Mouse (Mus musculus) spleen, adult 2 months (tissue): Measurements from ENCODE around the gene Gm20388. TPM values are rescaled to one million over a fixed set of nuclear protein-coding genes. Genes with fewer than 3 reads are reported as not detected.

Experiments used
- DNase-seq, 2 experiments: peaks; one replicate each; pipeline versions ENCODE4 v3.0.0 to v3.0.0-alpha.2; 2012 to 2021; ENCODE audit warnings: low spot score in 2 of 2, low read depth in 1 of 2
- H3K27ac ChIP-seq: fragments of 200-500 bp; 2 replicates; pipeline ENCODE4 v1.5.1; 2012; ENCODE audit warnings: low read length, inconsistent platforms; ENCODE audit not compliant: insufficient read depth
- H3K27me3 ChIP-seq: fragments of 200-500 bp; 2 replicates; pipeline ENCODE4 v1.6.1; 2012; ENCODE audit warnings: mild to moderate bottlenecking, moderate library complexity, low read length, inconsistent platforms; ENCODE audit not compliant: control insufficient read depth, insufficient read depth
- H3K36me3 ChIP-seq: fragments of 200-500 bp; 2 replicates; pipeline ENCODE4 v1.6.1; 2012; ENCODE audit warnings: mild to moderate bottlenecking, low read length, inconsistent platforms; ENCODE audit not compliant: control insufficient read depth, insufficient read depth
- H3K4me1 ChIP-seq: fragments of 200-500 bp; 2 replicates; pipeline ENCODE4 v1.6.1; 2011; ENCODE audit warnings: inconsistent platforms; ENCODE audit not compliant: control insufficient read depth, insufficient read depth, insufficient read length
- H3K4me3 ChIP-seq: fragments of 200-500 bp; 2 replicates; pipeline ENCODE4 v1.5.1; 2011; ENCODE audit warnings: mild to moderate bottlenecking, inconsistent platforms; ENCODE audit not compliant: insufficient read depth, insufficient read length; ENCODE audit errors: extremely low read depth
- CTCF ChIP-seq: fragments of 200-500 bp; IDR thresholded peaks from 2 replicates; pipeline ENCODE4 v1.5.1; 2011; ENCODE audit warnings: mild to moderate bottlenecking, inconsistent platforms; ENCODE audit not compliant: insufficient read depth, insufficient read length, insufficient replicate concordance; ENCODE audit errors: extremely low read depth
- POLR2A ChIP-seq: fragments of 200-500 bp; IDR thresholded peaks from 2 replicates; pipeline ENCODE4 v1.6.1; 2011; ENCODE audit warnings: low read depth, low read length, inconsistent platforms
- WGBS: fragments of 180-500 bp; shearing (Covaris S2); methylation state at CpG from one replicate; pipeline ENCODE4 v1.1.7; 2018; 5-methylcytosine and 5-hydroxymethylcytosine counted together
- polyA plus RNA-seq: library from polyadenylated mRNA; depleted of rRNA; stranded (reverse); fragments of >200 nt; gene quantifications from 2 replicates; pipeline ENCODE4 v1.2.3, GENCODE M21; 2012

Gene Gm20388
- polyA plus RNA-seq, 1 experiment: 26.1 TPM

- Histone ChIP-seq H3K27me3 (no peaks in the 10 kb centered on the region), H3K4me3 (no peak overlapping the region), H3K27ac (no peak overlapping the region), H3K4me1 (no peaks in the 10 kb centered on the region), H3K36me3 (no peaks in the 10 kb centered on the region)
- 81% methylated on average over 9 of the region's 9 CpGs for WGBS
- no peak for TF ChIP-seq CTCF
- TF ChIP-seq POLR2A: no peak
- DNase-seq: no peak
Observed at GRCm38 (mm10) chr8:122103241-122103640, 2192.6 kb downstream of the Gm20388 start.

GRCm38 (mm10) chr8:122104658-122105057 is 2194.0 kb downstream of the Gm20388 start:
- no peak overlapping the region for H3K27ac ChIP-seq
- no peak overlapping the region for H3K4me3 ChIP-seq
- WGBS: 76% methylated on average over 4 of the region's 4 CpGs
- H3K4me1 ChIP-seq: no peaks in the 10 kb centered on the region
- no peaks in the 10 kb centered on the region for H3K27me3 ChIP-seq
- H3K36me3 ChIP-seq: no peaks in the 10 kb centered on the region
- no peak for TF ChIP-seq POLR2A
- no peak for TF ChIP-seq CTCF
- DNase-seq: no peak

GRCm38 (mm10) chr8:122106270-122106669 is 2195.6 kb downstream of the Gm20388 start:
- Histone ChIP-seq H3K4me1 (no peaks in the 10 kb centered on the region), H3K27me3 (no peaks in the 10 kb centered on the region), H3K4me3 (no peak overlapping the region), H3K27ac (no peak overlapping the region), H3K36me3 (no peaks in the 10 kb centered on the region)
- TF ChIP-seq CTCF: no peak
- TF ChIP-seq POLR2A: no peak
- no peak for DNase-seq
- 38% methylated on average over 9 of the region's 9 CpGs for WGBS

GRCm38 (mm10) chr8:122110240-122110866 is 2199.7 kb downstream of the Gm20388 start:
- DNase-seq: no peak
- Histone ChIP-seq H3K27me3 (no peaks in the 10 kb centered on the region), H3K4me1 (no peaks in the 10 kb centered on the region), H3K27ac (no peak overlapping the region), H3K4me3 (no peak overlapping the region), H3K36me3 (no peaks in the 10 kb centered on the region)
- 64% methylated on average over 20 of the region's 20 CpGs for WGBS
- TF ChIP-seq CTCF (no peak), POLR2A (no peak)

- Histone ChIP-seq H3K4me3 (no peak overlapping the region), H3K27me3 (no peaks in the 10 kb centered on the region), H3K4me1 (no peaks in the 10 kb centered on the region), H3K27ac (no peak overlapping the region), H3K36me3 (no peaks in the 10 kb centered on the region)
- WGBS: 42% methylated on average over 6 of the region's 6 CpGs
- no peak for TF ChIP-seq POLR2A
- no peak for TF ChIP-seq CTCF
- no peak for DNase-seq
Observed at GRCm38 (mm10) chr8:122110867-122111253, 2200.2 kb downstream of the Gm20388 start.

- TF ChIP-seq POLR2A: no peak
- no peak for TF ChIP-seq CTCF
- Histone ChIP-seq H3K36me3 (no peaks in the 10 kb centered on the region), H3K27ac (no peak overlapping the region), H3K27me3 (no peaks in the 10 kb centered on the region), H3K4me3 (no peak overlapping the region), H3K4me1 (no peaks in the 10 kb centered on the region)
- DNase-seq: no peak
- 28% methylated on average over 11 of the region's 11 CpGs for WGBS
Observed at GRCm38 (mm10) chr8:122111745-122112144, 2201.1 kb downstream of the Gm20388 start.

GRCm38 (mm10) chr8:122112264-122112965 is 2201.8 kb downstream of the Gm20388 start:
- TF ChIP-seq CTCF (no peak), POLR2A (no peak)
- no peaks in the 10 kb centered on the region for H3K4me1 ChIP-seq
- WGBS: 25% methylated on average over 14 of the region's 14 CpGs
- H3K4me3 ChIP-seq: no peak overlapping the region
- H3K27me3 ChIP-seq: no peaks in the 10 kb centered on the region
- DNase-seq: no peak
- H3K27ac ChIP-seq: no peak overlapping the region
- no peaks in the 10 kb centered on the region for H3K36me3 ChIP-seq
